Mouse (Mus musculus): ENCODE results near the gene Snx14.

DNA sequence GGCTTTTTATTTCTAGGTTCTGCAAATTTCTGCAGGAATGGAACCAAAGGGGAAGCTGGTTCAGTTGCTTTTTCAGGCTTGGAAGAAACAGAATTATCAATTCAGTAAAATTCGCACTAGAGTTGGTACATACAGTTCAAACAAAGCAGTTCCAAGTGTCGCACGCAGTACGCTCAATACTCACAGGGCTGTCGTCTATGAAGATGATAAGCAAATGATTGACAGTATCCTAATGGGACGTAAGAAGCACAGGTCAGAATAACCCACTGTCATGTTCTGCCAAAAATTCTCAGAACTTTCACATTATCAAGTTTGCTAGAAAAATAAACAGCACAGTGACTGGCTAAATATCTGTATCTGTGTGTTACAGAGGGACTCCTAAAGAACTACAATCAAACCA, 34.2 kb downstream of the Snx14 start:
- TF ChIP-seq POLR2A (IDR thresholded peaks at IDR 0.05; ENCODE audit: low read depth, low read length) (no peak), CTCF (IDR thresholded peaks at IDR 0.05; ENCODE audit: extremely low read depth, insufficient read depth, insufficient read length, insufficient replicate concordance) (no peak)

Measured in spleen, adult 2 months (tissue).